Comparison of ENCODE assay signal across 10 mouse cellular contexts in the genomic region with DNA sequence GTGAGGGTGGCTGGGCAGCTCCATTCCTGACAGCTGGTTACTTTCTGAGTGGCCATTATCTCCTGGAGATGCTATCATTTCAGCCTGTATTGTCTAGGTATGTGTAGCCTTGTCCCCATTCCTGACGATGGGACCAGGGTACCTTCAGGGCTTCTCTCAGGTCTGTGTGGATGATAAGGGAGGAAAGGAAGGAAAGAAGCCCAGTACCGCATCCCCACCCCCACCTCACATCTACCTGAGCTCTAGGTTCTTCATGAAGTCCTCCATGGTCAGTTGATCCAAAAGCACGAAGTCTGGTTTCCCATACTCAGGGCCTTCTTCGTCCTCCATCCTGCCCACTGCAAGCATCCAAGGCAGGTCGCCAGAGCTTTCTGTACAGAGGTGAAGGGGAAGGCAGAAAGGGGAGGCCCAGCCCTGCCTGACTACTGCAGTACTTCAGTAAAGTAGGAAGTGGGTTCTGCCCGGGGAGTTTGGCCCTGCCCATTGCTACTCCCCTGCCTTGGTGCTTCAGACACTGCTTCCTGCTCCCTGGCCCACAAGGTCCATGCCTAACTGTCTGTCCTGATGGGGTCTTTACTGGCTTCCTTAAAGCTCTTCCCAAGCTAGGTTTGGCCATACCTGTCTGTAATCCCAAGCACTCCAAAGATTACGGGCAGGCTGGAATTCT. TPM values are rescaled to one million over a fixed set of nuclear protein-coding genes. Genes with fewer than 3 reads are reported as not detected.
DNase-seq lines count a peak whose midpoint lies in the region; ATAC-seq lines count a peak whose summit lies in the region.
"Had no signal": no experiment of that assay in that cellular context is flagged by ENCODE, and none has a peak within 500 bp of the region (broad histone marks: within the 10 kb centered on the region; RNA-seq: fewer than 3 reads in every experiment).

A gene (minus strand): TSS at position 459 of the 667 bp plus-strand sequence.

- H3K4me3 ChIP-seq in heart, embryonic 10.5 days, result no peak within 1 kb of the TSS
- no peak within 1 kb of the TSS for H3K4me3 ChIP-seq in neural tube, embryonic 15.5 days (replicated peaks)
- H3K4me3 ChIP-seq: embryonic facial prominence, embryonic 12.5 days had no signal

- 65% methylated on average over 7 of the region's 7 CpGs for WGBS in heart, embryonic 10.5 days
- WGBS in neural tube, embryonic 15.5 days, result 85% methylated on average over 7 of the region's 7 CpGs

- H3K27ac ChIP-seq in heart, embryonic 10.5 days, result no peak within 1 kb of the TSS
- no peak within 1 kb of the TSS for H3K27ac ChIP-seq in neural tube, embryonic 15.5 days (replicated peaks)
- H3K27ac ChIP-seq: embryonic facial prominence, embryonic 12.5 days had no signal

- H3K9ac ChIP-seq in neural tube, embryonic 15.5 days (replicated peaks), result no peak within 1 kb of the TSS
- H3K9ac ChIP-seq: embryonic facial prominence, embryonic 12.5 days had no signal

- peaks cover 19% of the 10 kb centered on the region for H3K36me3 ChIP-seq in heart, embryonic 10.5 days
- H3K36me3 ChIP-seq in neural tube, embryonic 15.5 days, result peaks cover 17% of the 10 kb centered on the region

- H3K4me2 ChIP-seq in neural tube, embryonic 15.5 days, result no peak within 1 kb of the TSS
- H3K4me2 ChIP-seq: embryonic facial prominence, embryonic 12.5 days had no signal

- no peaks in the 10 kb centered on the region; the same call in 1 of the 2 replicates for H3K27me3 ChIP-seq in heart, embryonic 10.5 days (ENCODE audit: insufficient read depth, poor library complexity, severe bottlenecking)
- H3K27me3 ChIP-seq in neural tube, embryonic 15.5 days (replicated peaks), result no peaks in the 10 kb centered on the region
- H3K27me3 ChIP-seq: embryonic facial prominence, embryonic 12.5 days had no signal

- peak; percentile 21 for DNase-seq in heart, adult 8-10 months (ENCODE audit: low spot score)
- no peak for DNase-seq in heart, embryonic 10.5 days (ENCODE audit: low spot score)
- peak; percentile 60 for DNase-seq in thymus, postnatal 0 days (ENCODE audit: low spot score)
- no peak for DNase-seq in kidney, postnatal 25 days
- no peak for DNase-seq in embryo, embryonic 11 days
- DNase-seq: kidney, adult 11 months had no signal

- H3K4me1 ChIP-seq in heart, embryonic 10.5 days, result no peaks in the 10 kb centered on the region
- H3K4me1 ChIP-seq in neural tube, embryonic 15.5 days, result no peaks in the 10 kb centered on the region
- H3K4me1 ChIP-seq: embryonic facial prominence, embryonic 12.5 days had no signal

- peak; percentile 88 to 91 for ATAC-seq in hematopoietic stem cell, adult 5-6 weeks (replicated peaks in 1 of 2; ENCODE audit: insufficient read depth in 1 of 2, low FRiP score in 2 of 2, low TSS enrichment in 1 of 2, low read depth in 1 of 2, poor library complexity in 2 of 2, severe bottlenecking in 2 of 2)
- ATAC-seq in megakaryocyte, adult 5-6 weeks (ENCODE audit: poor library complexity, severe bottlenecking), result peak; percentile 79
- ATAC-seq in neural tube, embryonic 15.5 days (ENCODE audit: low FRiP score), result no peak

- no peaks in the 10 kb centered on the region for H3K9me3 ChIP-seq in heart, embryonic 10.5 days
- H3K9me3 ChIP-seq in neural tube, embryonic 15.5 days (replicated peaks), result no peaks in the 10 kb centered on the region
- H3K9me3 ChIP-seq: embryonic facial prominence, embryonic 12.5 days had no signal

RNA-seq across cellular contexts. Expression of the gene that starts here (rescaled TPM):
- 1 to 10 TPM in 3 of 4 experiments, under 1 TPM in 1; 0.73 to 2.3 (median 1.2) TPM for total RNA-seq in heart, adult 8-10 months (2022)
- 0.69 and 1.6 TPM in 2 replicates for polyA plus RNA-seq in heart, embryonic 10.5 days (2016; fragmentation: Nextera tagmentation; extraction: Ambion mirVana)
- total RNA-seq in hematopoietic stem cell, adult 5-6 weeks (2017), result 41.4 and 46.3 TPM in 2 replicates
- total RNA-seq in megakaryocyte, adult 5-6 weeks (2015), result 161 and 175 TPM in 2 replicates
- 182 and 197 TPM in 2 replicates for total RNA-seq in megakaryocyte, adult 5-6 weeks (2017)
- polyA plus RNA-seq in thymus, postnatal 0 days (2015; fragmentation: Nextera tagmentation; extraction: Ambion mirVana), result 50.6 and 53.8 TPM in 2 replicates
- polyA plus RNA-seq in neural tube, embryonic 15.5 days (2015; fragmentation: Nextera tagmentation; extraction: Ambion mirVana), result 0.37 and 6.2 TPM in 2 replicates

Comparison
In these comparisons a context has a peak if more than half of its experiments do, and no peak if none do; other contexts are left out.
1. RNA of the gene that starts here (total RNA-seq): 161 to 197 TPM in megakaryocyte, adult 5-6 weeks and 41.4 to 46.3 TPM in hematopoietic stem cell, adult 5-6 weeks; 0.73 to 2.3 TPM in heart, adult 8-10 months; every median in the first group is over 10 times any median in the second.
2. DNase-seq: peak in heart, adult 8-10 months (single experiment) and thymus, postnatal 0 days (single experiment); none in heart, embryonic 10.5 days (single experiment), kidney, postnatal 25 days (0 of 2) and embryo, embryonic 11 days (single experiment).